Mouse (Mus musculus): ENCODE measurements around the gene Map1b.

DNA sequence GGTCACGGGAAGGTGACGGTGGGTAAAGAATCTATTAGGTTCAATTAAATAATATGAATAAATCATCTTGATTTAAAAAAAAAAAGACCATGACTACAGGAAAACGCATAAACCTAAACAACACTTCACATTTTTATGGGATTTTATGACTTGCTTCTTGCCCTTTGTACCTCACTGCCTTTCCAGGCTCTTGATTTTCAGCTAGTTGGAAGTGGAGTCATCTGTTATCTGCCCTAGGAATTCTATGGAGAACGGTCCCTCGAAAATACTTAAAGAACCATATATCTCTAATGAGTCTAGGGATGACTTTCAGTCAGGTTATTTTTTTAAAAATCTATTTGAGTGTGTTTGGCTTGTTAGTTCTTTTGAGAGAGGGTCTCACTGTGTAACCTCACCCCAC is 30.5 kb upstream of the Map1b start:
- TF ChIP-seq POLR2A (IDR thresholded peaks at IDR 0.05; ENCODE audit: low read depth, low read length) (no peak), CTCF (IDR thresholded peaks at IDR 0.05; ENCODE audit: borderline replicate concordance, insufficient read depth, low read length) (no peak)

Measured in embryonic fibroblast, embryonic 13.5 days (primary cell).